Mouse (Mus musculus) stomach, embryonic 16.5 days (tissue): ENCODE results near the gene Bdkrb1. TPM values are rescaled to one million over a fixed set of nuclear protein-coding genes. Genes with fewer than 3 reads are reported as not detected.

Experiments
- ATAC-seq: fragments of 200-750 bp; cut with Nextera tagmentation; 2 replicates; pipeline ENCODE4 v1.8.0; 2017; ENCODE audit warnings: moderate number of reproducible peaks, moderate TSS enrichment; ENCODE audit not compliant: insufficient read depth, low FRiP score
- H3K27ac ChIP-seq: fragments of 300-500 bp; sonication (generic); 2 replicates; pipeline ENCODE4 v1.5.1; 2014; ENCODE audit warnings: low read length
- H3K27me3 ChIP-seq: fragments of 300-500 bp; sonication (generic); 2 replicates; pipeline ENCODE4 v1.6.1; 2014; ENCODE audit warnings: low read length, control low read depth, mixed read lengths; ENCODE audit not compliant: control insufficient read depth, insufficient read depth
- H3K36me3 ChIP-seq: fragments of 300-500 bp; sonication (generic); 2 replicates; pipeline ENCODE4 v1.6.1; 2014; ENCODE audit warnings: low read length; ENCODE audit not compliant: control insufficient read depth, insufficient read depth
- H3K4me1 ChIP-seq: fragments of 300-500 bp; sonication (generic); 2 replicates; pipeline ENCODE4 v1.6.1; 2014; ENCODE audit warnings: low read length, control low read depth, mixed read lengths; ENCODE audit not compliant: control insufficient read depth, insufficient read depth
- H3K4me2 ChIP-seq: fragments of 300-500 bp; sonication (generic); 2 replicates; pipeline ENCODE4 v1.6.1; 2014; ENCODE audit warnings: low read depth, low read length, mixed read lengths
- H3K4me3 ChIP-seq: fragments of 300-500 bp; sonication (generic); replicated peaks from 2 replicates; pipeline ENCODE4 v1.5.1; 2014; ENCODE audit warnings: mild to moderate bottlenecking, low read length
- H3K9ac ChIP-seq: fragments of 300-500 bp; sonication (generic); 2 replicates; pipeline ENCODE4 v1.6.1; 2014; ENCODE audit warnings: low read length
- H3K9me3 ChIP-seq: fragments of 300-500 bp; sonication (generic); replicated peaks from 2 replicates; pipeline ENCODE4 v1.6.1; 2016; ENCODE audit warnings: low read length, control low read depth; ENCODE audit not compliant: control insufficient read depth
- WGBS: fragments of 180-500 bp; shearing (Covaris S2); extraction: QIAGEN DNeasy Blood & Tissue Kit; methylation state at CpG from one replicate; pipeline ENCODE4 v1.1.7; 2014; 5-methylcytosine and 5-hydroxymethylcytosine counted together
- polyA plus RNA-seq: library from polyadenylated mRNA; unstranded; fragments of >200 nt; fragmentation: Nextera tagmentation; extraction: Ambion mirVana; gene quantifications from 2 replicates; pipeline ENCODE4 v1.2.1, GENCODE M21; 2015

Gene Bdkrb1
- polyA plus RNA-seq, 1 experiment from 2014 or later = 1.0 TPM

DNA sequence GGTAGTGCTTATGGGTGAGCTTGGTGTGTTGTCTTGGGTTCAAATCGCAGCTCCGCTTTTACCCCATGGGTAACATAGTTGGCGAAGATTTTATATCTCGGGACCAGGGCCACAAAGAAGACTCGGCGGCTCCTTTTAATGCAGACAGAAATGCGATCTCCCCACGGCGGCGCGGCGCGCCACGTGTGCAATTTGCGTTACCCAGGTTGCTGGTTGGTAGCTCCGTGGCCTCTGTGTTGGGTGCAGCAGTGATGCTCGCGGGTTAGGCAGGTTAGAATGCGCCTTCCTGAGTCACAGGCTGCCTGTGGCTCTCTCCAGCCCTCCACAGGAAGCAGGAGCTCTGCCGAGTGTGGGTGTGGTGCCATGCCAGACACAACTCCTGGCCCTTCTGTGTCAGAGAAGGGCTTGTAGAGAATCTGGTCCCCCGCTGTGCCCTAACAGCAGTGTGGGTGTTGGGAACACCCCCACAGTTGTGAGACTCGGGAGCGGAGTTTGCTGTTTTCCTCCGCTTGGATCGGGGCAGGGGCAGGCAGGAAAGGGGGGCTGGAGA lies 39.1 kb upstream of the Bdkrb1 start:
- Histone ChIP-seq H3K27ac (peak overlapping the region; percentile 46; the same call in 1 of the 2 replicates), H3K4me3 (peak overlapping the region; percentile 39), H3K4me1 (peaks cover 12% of the 10 kb centered on the region), H3K9me3 (no peaks in the 10 kb centered on the region; the same call in 1 of the 2 replicates), H3K36me3 (no peaks in the 10 kb centered on the region), H3K4me2 (peak overlapping the region; percentile 46), H3K27me3 (peaks cover 15% of the 10 kb centered on the region), H3K9ac (peak overlapping the region; percentile 9)
- WGBS = 11% methylated on average over 25 of the region's 25 CpGs
- no peak for ATAC-seq

- H3K4me2 ChIP-seq = no peak overlapping the region
- peaks cover 15% of the 10 kb centered on the region for H3K27me3 ChIP-seq
- ATAC-seq = no peak
- no peak overlapping the region for H3K27ac ChIP-seq
- 68% methylated on average over 5 of the region's 5 CpGs for WGBS
- H3K9me3 ChIP-seq = no peaks in the 10 kb centered on the region; the same call in 1 of the 2 replicates
- peaks cover 12% of the 10 kb centered on the region for H3K4me1 ChIP-seq
- H3K36me3 ChIP-seq = no peaks in the 10 kb centered on the region
- no peak overlapping the region for H3K4me3 ChIP-seq
- no peak overlapping the region for H3K9ac ChIP-seq
These were observed 37.7 kb upstream of the Bdkrb1 start for GRCm38 (mm10) chr12:105565221-105565620.

DNA sequence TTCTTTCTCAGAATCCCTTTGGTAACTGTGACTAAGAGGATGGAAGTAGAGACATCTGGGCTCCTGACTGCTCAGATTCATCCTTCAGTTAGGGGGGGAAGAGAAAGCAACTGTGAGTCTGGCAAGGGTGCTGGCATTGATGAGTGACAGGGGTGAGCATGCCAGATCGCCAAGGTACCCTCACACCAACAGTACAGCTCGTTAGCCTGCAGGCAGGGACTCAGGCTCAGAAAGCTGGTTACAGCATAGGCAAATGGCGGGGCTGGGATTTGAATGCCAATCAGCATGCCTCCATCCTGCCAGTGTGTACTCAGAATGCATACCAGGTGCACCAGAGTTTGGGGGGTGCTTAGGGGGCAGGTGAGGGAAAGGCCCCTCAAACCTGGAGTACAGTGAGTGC lies 31.0 kb upstream of the Bdkrb1 start:
- no peak overlapping the region for H3K4me2 ChIP-seq
- WGBS = 81% methylated on average over 3 of the region's 3 CpGs
- H3K36me3 ChIP-seq = no peaks in the 10 kb centered on the region
- H3K27ac ChIP-seq = no peak overlapping the region
- H3K27me3 ChIP-seq = no peaks in the 10 kb centered on the region
- no peak for ATAC-seq
- no peak overlapping the region for H3K9ac ChIP-seq
- no peaks in the 10 kb centered on the region; the same call in 1 of the 2 replicates for H3K9me3 ChIP-seq
- H3K4me3 ChIP-seq = no peak overlapping the region
- peaks cover 3% of the 10 kb centered on the region; the same call in 1 of the 2 replicates for H3K4me1 ChIP-seq

GRCm38 (mm10) chr12:105572622-105573021 lies 30.3 kb upstream of the Bdkrb1 start:
- H3K27ac ChIP-seq = peak overlapping the region; percentile 10; the same call in 1 of the 2 replicates

DNA sequence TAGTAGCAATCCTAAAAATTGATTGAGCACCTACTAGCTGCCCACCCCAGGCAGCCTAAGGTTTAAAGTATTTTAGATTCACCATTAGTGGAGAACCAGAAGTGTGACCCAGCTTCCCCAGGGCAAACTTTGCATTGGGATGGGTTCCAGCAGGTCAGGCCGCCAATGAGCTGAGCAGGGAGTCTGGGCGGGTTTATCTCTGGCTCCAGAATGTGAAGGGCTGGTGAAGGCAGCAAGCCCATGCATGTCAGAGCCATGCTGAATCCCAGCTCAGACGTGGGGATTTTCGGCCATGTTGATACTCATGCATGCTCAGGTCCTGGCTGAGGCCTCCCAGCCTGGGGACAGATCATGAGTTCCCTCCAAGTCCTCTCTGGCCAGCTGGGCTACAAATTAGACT lies 28.5 kb upstream of the Bdkrb1 start:
- no peak overlapping the region for H3K9ac ChIP-seq
- H3K27ac ChIP-seq = no peak overlapping the region
- H3K4me1 ChIP-seq = peaks cover 3% of the 10 kb centered on the region; the same call in 1 of the 2 replicates
- no peaks in the 10 kb centered on the region for H3K36me3 ChIP-seq
- H3K4me2 ChIP-seq = no peak overlapping the region
- H3K27me3 ChIP-seq = no peaks in the 10 kb centered on the region
- no peak for ATAC-seq
- H3K9me3 ChIP-seq = no peaks in the 10 kb centered on the region
- no peak overlapping the region for H3K4me3 ChIP-seq
- WGBS = 80% methylated on average over 4 of the region's 4 CpGs

More at GRCm38 (mm10) chr12:105572622-105573021, 30.3 kb upstream of the Bdkrb1 start:
- Histone ChIP-seq H3K27me3 (no peaks in the 10 kb centered on the region), H3K4me3 (no peak overlapping the region), H3K4me1 (peaks cover 3% of the 10 kb centered on the region; the same call in 1 of the 2 replicates), H3K36me3 (no peaks in the 10 kb centered on the region), H3K9me3 (no peaks in the 10 kb centered on the region), H3K4me2 (no peak overlapping the region), H3K9ac (no peak overlapping the region)
- whole genome bisulfite sequencing = 69% methylated on average over 2 of the region's 2 CpGs
- ATAC-seq = no peak

DNA sequence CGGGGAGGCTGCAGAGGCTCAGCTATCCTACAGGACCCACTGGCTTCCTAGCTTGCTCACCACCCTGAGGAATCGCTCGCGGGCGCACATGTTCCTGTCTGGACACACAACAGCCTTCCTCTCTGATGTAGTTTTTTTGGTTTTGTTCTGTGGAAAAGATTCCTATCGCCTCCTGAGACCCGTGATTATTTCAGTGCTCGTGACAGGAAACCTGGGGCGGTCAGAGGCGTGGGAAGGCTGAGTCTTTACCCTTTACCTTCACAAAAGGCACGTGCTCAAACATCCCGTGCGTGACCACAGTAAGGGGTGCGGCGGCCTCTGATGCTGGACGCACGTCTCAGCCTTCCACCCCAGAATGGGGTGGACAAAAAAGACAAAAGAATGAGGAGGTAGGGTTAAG lies 22.4 kb upstream of the Bdkrb1 start:
- no peaks in the 10 kb centered on the region for H3K27me3 ChIP-seq

GRCm38 (mm10) chr12:105582486-105582885 lies 20.4 kb upstream of the Bdkrb1 start:
- no peak overlapping the region for H3K4me3 ChIP-seq
- no peaks in the 10 kb centered on the region for H3K9me3 ChIP-seq
- no peak for ATAC-seq
- H3K27ac ChIP-seq = peak overlapping the region; percentile 50
- no peak overlapping the region for H3K9ac ChIP-seq
- no peaks in the 10 kb centered on the region for H3K36me3 ChIP-seq
- WGBS = 59% methylated on average over 9 of the region's 9 CpGs
- H3K4me1 ChIP-seq = peaks cover 29% of the 10 kb centered on the region
- no peak overlapping the region for H3K4me2 ChIP-seq
- H3K27me3 ChIP-seq = no peaks in the 10 kb centered on the region

More for the DNA sequence above, 22.4 kb upstream of the Bdkrb1 start:
- no peak overlapping the region for H3K4me3 ChIP-seq
- H3K9me3 ChIP-seq = no peaks in the 10 kb centered on the region
- H3K27ac ChIP-seq = no peak overlapping the region
- no peak overlapping the region for H3K9ac ChIP-seq
- H3K36me3 ChIP-seq = no peaks in the 10 kb centered on the region
- no peak for ATAC-seq
- no peak overlapping the region for H3K4me2 ChIP-seq
- 68% methylated on average over 17 of the region's 17 CpGs for WGBS
- peaks cover 29% of the 10 kb centered on the region for H3K4me1 ChIP-seq

GRCm38 (mm10) chr12:105583484-105583883 lies 19.4 kb upstream of the Bdkrb1 start:
- Histone ChIP-seq H3K4me1 (peaks cover 29% of the 10 kb centered on the region), H3K9ac (peak overlapping the region; percentile 4; the same call in 1 of the 2 replicates), H3K36me3 (no peaks in the 10 kb centered on the region), H3K27me3 (no peaks in the 10 kb centered on the region), H3K9me3 (no peaks in the 10 kb centered on the region), H3K4me2 (peak overlapping the region; percentile 29; the same call in 1 of the 2 replicates), H3K4me3 (no peak overlapping the region), H3K27ac (peak overlapping the region; percentile 50)
- peak; percentile 67; the same call in 1 of the 2 replicates for ATAC-seq
- WGBS = 14% methylated on average over 2 of the region's 2 CpGs

DNA sequence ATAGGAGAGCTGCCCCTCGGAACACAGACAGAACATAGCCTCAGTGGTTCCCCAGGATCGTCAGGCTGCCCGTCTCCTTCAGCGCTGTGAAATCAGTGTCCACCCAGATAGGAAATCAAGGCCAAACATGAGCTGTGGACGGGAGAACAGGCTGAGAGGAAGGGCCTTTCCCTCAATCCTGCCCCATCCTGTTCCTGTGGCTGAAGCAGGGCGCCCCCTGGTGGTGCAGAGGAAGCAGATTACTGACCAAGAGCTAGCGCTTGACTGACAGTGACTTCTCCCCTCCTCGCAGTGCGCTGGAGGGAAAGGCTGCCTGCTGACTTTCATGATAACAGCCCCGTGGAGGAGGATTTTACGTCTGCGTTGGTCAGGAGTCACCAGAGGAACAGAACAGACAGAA lies 18.0 kb upstream of the Bdkrb1 start:
- 18% methylated on average over 12 of the region's 12 CpGs for WGBS

More for the DNA sequence above, 18.0 kb upstream of the Bdkrb1 start:
- peaks cover 24% of the 10 kb centered on the region for H3K4me1 ChIP-seq
- H3K27me3 ChIP-seq = no peaks in the 10 kb centered on the region
- H3K9me3 ChIP-seq = no peaks in the 10 kb centered on the region
- ATAC-seq = 0 out of 2 replicates have a peak, but pooled peaks have one; percentile 43
- no peak overlapping the region for H3K4me2 ChIP-seq
- no peaks in the 10 kb centered on the region for H3K36me3 ChIP-seq
- no peak overlapping the region for H3K9ac ChIP-seq
- H3K27ac ChIP-seq = no peak overlapping the region
- no peak overlapping the region for H3K4me3 ChIP-seq
